Mouse (Mus musculus) neural tube, embryonic 13.5 days (tissue): Measurements from ENCODE around the gene 1190002N15Rik. TPM values are rescaled to one million over a fixed set of nuclear protein-coding genes. Genes with fewer than 3 reads are reported as not detected.

Experiments used
- ATAC-seq: fragments of 200-750 bp; cut with Nextera tagmentation; 2 replicates; pipeline ENCODE4 v1.8.0; 2017; ENCODE audit warnings: low read depth, mild to moderate bottlenecking, moderate TSS enrichment, moderate library complexity
- H3K27ac ChIP-seq: fragments of 300-500 bp; sonication (generic); replicated peaks from 2 replicates; pipeline ENCODE4 v1.5.1; 2015; ENCODE audit warnings: moderate library complexity, mild to moderate bottlenecking, inconsistent platforms
- H3K27me3 ChIP-seq: fragments of 300-500 bp; sonication (generic); 2 replicates; pipeline ENCODE4 v1.6.1; 2015; ENCODE audit warnings: mild to moderate bottlenecking, inconsistent platforms
- H3K36me3 ChIP-seq: fragments of 300-500 bp; sonication (generic); 2 replicates; pipeline ENCODE4 v1.6.1; 2015; ENCODE audit warnings: mild to moderate bottlenecking, inconsistent platforms
- H3K4me1 ChIP-seq: fragments of 300-500 bp; sonication (generic); replicated peaks from 2 replicates; pipeline ENCODE4 v1.6.1; 2015; ENCODE audit warnings: inconsistent platforms
- H3K4me2 ChIP-seq: fragments of 300-500 bp; sonication (generic); 2 replicates; pipeline ENCODE4 v1.6.1; 2015; ENCODE audit warnings: inconsistent platforms, mild to moderate bottlenecking, moderate library complexity
- H3K4me3 ChIP-seq: fragments of 300-500 bp; sonication (generic); 2 replicates; pipeline ENCODE4 v1.5.1; 2015; ENCODE audit warnings: mild to moderate bottlenecking, inconsistent platforms
- H3K9ac ChIP-seq: fragments of 300-500 bp; sonication (generic); 2 replicates; pipeline ENCODE4 v1.6.1; 2015; ENCODE audit warnings: moderate library complexity, mild to moderate bottlenecking, inconsistent platforms
- H3K9me3 ChIP-seq: fragments of 300-500 bp; sonication (generic); 2 replicates; pipeline ENCODE4 v1.6.1; 2016; ENCODE audit warnings: inconsistent platforms
- WGBS: fragments of 180-500 bp; shearing (Covaris S2); methylation state at CpG from one replicate; pipeline ENCODE4 v1.1.7; 2015; 5-methylcytosine and 5-hydroxymethylcytosine counted together
- polyA plus RNA-seq: library from polyadenylated mRNA; unstranded; fragments of >200 nt; fragmentation: Nextera tagmentation; extraction: Ambion mirVana; gene quantifications from 2 replicates; pipeline ENCODE4 v1.2.1, GENCODE M21; 2015

The 1190002N15Rik gene
- polyA plus RNA-seq, 1 experiment from 2014 or later, result 13.9 TPM

GRCm38 (mm10) chr9:94512246-94512645 is 25.6 kb downstream of the 1190002N15Rik start:
- no peak overlapping the region for H3K4me2 ChIP-seq
- H3K27me3 ChIP-seq, result no peaks in the 10 kb centered on the region
- no peak overlapping the region for H3K9ac ChIP-seq
- WGBS, result 89% methylated on average over 8 of the region's 8 CpGs
- H3K27ac ChIP-seq, result no peak overlapping the region
- 0 out of 2 replicates have a peak, but pooled peaks cover 3% of the 10 kb centered on the region for H3K4me1 ChIP-seq
- no peaks in the 10 kb centered on the region for H3K36me3 ChIP-seq
- H3K4me3 ChIP-seq, result no peak overlapping the region
- H3K9me3 ChIP-seq, result no peaks in the 10 kb centered on the region
- ATAC-seq, result no peak

GRCm38 (mm10) chr9:94511139-94511538 is 26.7 kb downstream of the 1190002N15Rik start:
- no peak overlapping the region for H3K4me3 ChIP-seq
- no peak overlapping the region for H3K4me2 ChIP-seq
- no peak overlapping the region for H3K27ac ChIP-seq
- no peaks in the 10 kb centered on the region for H3K9me3 ChIP-seq
- H3K4me1 ChIP-seq, result 0 out of 2 replicates have a peak, but pooled peaks cover 3% of the 10 kb centered on the region
- no peaks in the 10 kb centered on the region for H3K36me3 ChIP-seq
- no peaks in the 10 kb centered on the region for H3K27me3 ChIP-seq
- no peak overlapping the region for H3K9ac ChIP-seq
- no peak for ATAC-seq

GRCm38 (mm10) chr9:94506980-94507379 is 30.9 kb downstream of the 1190002N15Rik start:
- H3K27me3 ChIP-seq, result no peaks in the 10 kb centered on the region
- no peak overlapping the region for H3K9ac ChIP-seq
- no peaks in the 10 kb centered on the region for H3K36me3 ChIP-seq
- H3K4me3 ChIP-seq, result no peak overlapping the region
- H3K27ac ChIP-seq, result no peak overlapping the region
- no peaks in the 10 kb centered on the region for H3K9me3 ChIP-seq
- no peak overlapping the region for H3K4me2 ChIP-seq
- ATAC-seq, result no peak
- 0 out of 2 replicates have a peak, but pooled peaks cover 3% of the 10 kb centered on the region for H3K4me1 ChIP-seq
- 66% methylated on average over 1 of the region's 1 CpGs for WGBS

- H3K9ac ChIP-seq, result no peak overlapping the region
- no peak overlapping the region for H3K4me2 ChIP-seq
- H3K36me3 ChIP-seq, result no peaks in the 10 kb centered on the region
- ATAC-seq, result no peak
- no peaks in the 10 kb centered on the region for H3K9me3 ChIP-seq
- 70% methylated on average over 9 of the region's 9 CpGs for WGBS
- no peaks in the 10 kb centered on the region for H3K4me1 ChIP-seq
- H3K4me3 ChIP-seq, result no peak overlapping the region
- H3K27ac ChIP-seq, result no peak overlapping the region
- no peaks in the 10 kb centered on the region for H3K27me3 ChIP-seq
These were observed 46.4 kb downstream of the 1190002N15Rik start for GRCm38 (mm10) chr9:94491467-94491866.

- WGBS, result 85% methylated on average over 2 of the region's 2 CpGs
- no peaks in the 10 kb centered on the region for H3K36me3 ChIP-seq
- H3K4me3 ChIP-seq, result no peak overlapping the region
- no peak overlapping the region for H3K9ac ChIP-seq
- no peak overlapping the region for H3K27ac ChIP-seq
- ATAC-seq, result no peak
- H3K27me3 ChIP-seq, result no peaks in the 10 kb centered on the region
- H3K9me3 ChIP-seq, result no peaks in the 10 kb centered on the region
- H3K4me2 ChIP-seq, result no peak overlapping the region
- H3K4me1 ChIP-seq, result no peaks in the 10 kb centered on the region
These were observed 49.9 kb downstream of the 1190002N15Rik start for GRCm38 (mm10) chr9:94487976-94488375.

- H3K9me3 ChIP-seq, result no peaks in the 10 kb centered on the region
- H3K36me3 ChIP-seq, result no peaks in the 10 kb centered on the region
- 72% methylated on average over 6 of the region's 6 CpGs for WGBS
- H3K4me3 ChIP-seq, result no peak overlapping the region
- H3K4me1 ChIP-seq, result no peaks in the 10 kb centered on the region
- ATAC-seq, result no peak; the same call in 1 of the 2 replicates
- no peak overlapping the region for H3K9ac ChIP-seq
- no peak overlapping the region for H3K4me2 ChIP-seq
- H3K27ac ChIP-seq, result no peak overlapping the region
- no peaks in the 10 kb centered on the region for H3K27me3 ChIP-seq
These were observed 54.5 kb downstream of the 1190002N15Rik start for GRCm38 (mm10) chr9:94483291-94483879.

GRCm38 (mm10) chr9:94482215-94482975 is 55.5 kb downstream of the 1190002N15Rik start:
- WGBS, result 71% methylated on average over 10 of the region's 10 CpGs
- H3K27me3 ChIP-seq, result no peaks in the 10 kb centered on the region
- no peaks in the 10 kb centered on the region for H3K9me3 ChIP-seq
- no peak overlapping the region for H3K9ac ChIP-seq
- no peak overlapping the region for H3K4me3 ChIP-seq
- ATAC-seq, result peak; percentile 87
- H3K36me3 ChIP-seq, result no peaks in the 10 kb centered on the region
- H3K4me1 ChIP-seq, result no peaks in the 10 kb centered on the region
- H3K4me2 ChIP-seq, result no peak overlapping the region
- H3K27ac ChIP-seq, result no peak overlapping the region

- Histone ChIP-seq H3K9ac (no peak overlapping the region), H3K4me1 (no peaks in the 10 kb centered on the region), H3K36me3 (no peaks in the 10 kb centered on the region), H3K9me3 (no peaks in the 10 kb centered on the region), H3K27me3 (no peaks in the 10 kb centered on the region), H3K27ac (no peak overlapping the region), H3K4me2 (no peak overlapping the region), H3K4me3 (no peak overlapping the region)
- no peak for ATAC-seq
- WGBS, result 89% methylated on average over 16 of the region's 16 CpGs
These were observed 56.8 kb downstream of the 1190002N15Rik start for GRCm38 (mm10) chr9:94481057-94481456.

- no peak for ATAC-seq
- WGBS, result 91% methylated on average over 6 of the region's 6 CpGs
These were observed 58.5 kb downstream of the 1190002N15Rik start for GRCm38 (mm10) chr9:94479382-94479781.

GRCm38 (mm10) chr9:94478954-94479353 is 58.9 kb downstream of the 1190002N15Rik start:
- Histone ChIP-seq H3K4me2 (no peak overlapping the region), H3K9me3 (no peaks in the 10 kb centered on the region), H3K27me3 (no peaks in the 10 kb centered on the region), H3K4me1 (no peaks in the 10 kb centered on the region), H3K36me3 (no peaks in the 10 kb centered on the region), H3K4me3 (no peak overlapping the region), H3K9ac (no peak overlapping the region), H3K27ac (no peak overlapping the region)
- WGBS, result 87% methylated on average over 6 of the region's 6 CpGs
- no peak for ATAC-seq

More at GRCm38 (mm10) chr9:94479382-94479781, 58.5 kb downstream of the 1190002N15Rik start:
- Histone ChIP-seq H3K9ac (no peak overlapping the region), H3K4me2 (no peak overlapping the region), H3K9me3 (no peaks in the 10 kb centered on the region), H3K4me3 (no peak overlapping the region), H3K27me3 (no peaks in the 10 kb centered on the region), H3K27ac (no peak overlapping the region), H3K36me3 (no peaks in the 10 kb centered on the region), H3K4me1 (no peaks in the 10 kb centered on the region)

- no peak overlapping the region for H3K4me2 ChIP-seq
- no peaks in the 10 kb centered on the region for H3K27me3 ChIP-seq
- no peak overlapping the region for H3K9ac ChIP-seq
- H3K27ac ChIP-seq, result no peak overlapping the region
- WGBS, result 94% methylated on average over 1 of the region's 1 CpGs
- H3K4me1 ChIP-seq, result peaks cover 11% of the 10 kb centered on the region
- H3K4me3 ChIP-seq, result no peak overlapping the region
- H3K36me3 ChIP-seq, result no peaks in the 10 kb centered on the region
- no peak for ATAC-seq
- H3K9me3 ChIP-seq, result no peaks in the 10 kb centered on the region
These were observed 61.9 kb downstream of the 1190002N15Rik start for GRCm38 (mm10) chr9:94475973-94476372.

GRCm38 (mm10) chr9:94473898-94474297 is 64.0 kb downstream of the 1190002N15Rik start:
- H3K36me3 ChIP-seq, result no peaks in the 10 kb centered on the region
- H3K4me2 ChIP-seq, result no peak overlapping the region
- no peak for ATAC-seq
- no peak overlapping the region for H3K4me3 ChIP-seq
- H3K9me3 ChIP-seq, result no peaks in the 10 kb centered on the region
- WGBS, result 81% methylated on average over 7 of the region's 7 CpGs
- peaks cover 11% of the 10 kb centered on the region for H3K4me1 ChIP-seq
- H3K27ac ChIP-seq, result no peak overlapping the region
- H3K27me3 ChIP-seq, result no peaks in the 10 kb centered on the region
- no peak overlapping the region for H3K9ac ChIP-seq
